Mouse (Mus musculus): ENCODE results near the gene Gm10100. TPM values are rescaled to one million over a fixed set of nuclear protein-coding genes. Genes with fewer than 3 reads are reported as not detected.
A peak's percentile ranks its signal among the peaks of the same experiment; 100 is the strongest.
"Not testable (repeated sequence)": the region's sequence is repeated elsewhere in the genome, so short reads cannot be mapped to it uniquely, and the experiment has no call there.

Gene Gm10100
- polyA plus RNA-seq, 1 experiment from 2014 or later, result not detected

GRCm38 (mm10) chr10:77724855-77725254 lies 1.4 kb upstream of the Gm10100 start:
- no peak overlapping the region for H3K4me3 ChIP-seq (ENCODE audit: low read depth, low read length)
- H3K27me3 ChIP-seq (replicated peaks; ENCODE audit: insufficient read depth, low read length), result no peaks in the 10 kb centered on the region
- no peaks in the 10 kb centered on the region for H3K36me3 ChIP-seq (ENCODE audit: insufficient read depth, low read length)
- no peaks in the 10 kb centered on the region for H3K9me3 ChIP-seq (ENCODE audit: low read length)
- ATAC-seq (no peak), DNase-seq (ENCODE audit: low spot score) (no peak)
- no peak overlapping the region for H3K4me2 ChIP-seq (replicated peaks; ENCODE audit: low read depth, low read length)
- H3K9ac ChIP-seq (replicated peaks; ENCODE audit: low read depth), result no peak overlapping the region
- H3K27ac ChIP-seq (ENCODE audit: low read length), result no peak overlapping the region
- 70% methylated on average over 8 of the region's 8 CpGs for WGBS
- TF ChIP-seq CTCF (IDR thresholded peaks at IDR 0.05) (peak; percentile 7; the same call in 1 of the 2 replicates), EP300 (IDR thresholded peaks at IDR 0.05) (no peak)
- no peaks in the 10 kb centered on the region for H3K4me1 ChIP-seq (ENCODE audit: insufficient read depth, low read depth, low read length)

GRCm38 (mm10) chr10:77728280-77728679 lies 2.0 kb downstream of the Gm10100 start:
- no peak overlapping the region for H3K4me2 ChIP-seq (replicated peaks; ENCODE audit: low read depth, low read length)
- no peaks in the 10 kb centered on the region for H3K36me3 ChIP-seq (ENCODE audit: insufficient read depth, low read length)
- no peak for ATAC-seq
- 47% methylated on average over 4 of the region's 4 CpGs for WGBS
- H3K4me3 ChIP-seq (ENCODE audit: low read depth, low read length), result no peak overlapping the region
- H3K27ac ChIP-seq (ENCODE audit: low read length), result no peak overlapping the region
- H3K9ac ChIP-seq (replicated peaks; ENCODE audit: low read depth), result no peak overlapping the region
- no peaks in the 10 kb centered on the region for H3K4me1 ChIP-seq (ENCODE audit: insufficient read depth, low read depth, low read length)
- no peak for DNase-seq (ENCODE audit: low spot score)
- no peaks in the 10 kb centered on the region for H3K27me3 ChIP-seq (replicated peaks; ENCODE audit: insufficient read depth, low read length)
- TF ChIP-seq EP300 (IDR thresholded peaks at IDR 0.05) (no peak), CTCF (IDR thresholded peaks at IDR 0.05) (0 out of 2 replicates have a peak, but pooled peaks have one; percentile 4)
- H3K9me3 ChIP-seq (ENCODE audit: low read length), result no peaks in the 10 kb centered on the region

GRCm38 (mm10) chr10:77729241-77729640 lies 3.0 kb downstream of the Gm10100 start:
- DNase-seq (ENCODE audit: low spot score), result no peak
- H3K27ac ChIP-seq (ENCODE audit: low read length), result no peak overlapping the region
- no peaks in the 10 kb centered on the region for H3K4me1 ChIP-seq (ENCODE audit: insufficient read depth, low read depth, low read length)
- no peak overlapping the region for H3K9ac ChIP-seq (replicated peaks; ENCODE audit: low read depth)
- no peaks in the 10 kb centered on the region for H3K36me3 ChIP-seq (ENCODE audit: insufficient read depth, low read length)
- H3K27me3 ChIP-seq (replicated peaks; ENCODE audit: insufficient read depth, low read length), result no peaks in the 10 kb centered on the region
- no peak overlapping the region for H3K4me3 ChIP-seq (ENCODE audit: low read depth, low read length)
- 31% methylated on average over 4 of the region's 4 CpGs for WGBS
- no peaks in the 10 kb centered on the region for H3K9me3 ChIP-seq (ENCODE audit: low read length)
- H3K4me2 ChIP-seq (replicated peaks; ENCODE audit: low read depth, low read length), result no peak overlapping the region
- no peak for ATAC-seq
- peak; percentile 49 for TF ChIP-seq CTCF (IDR thresholded peaks at IDR 0.05)
- no peak for TF ChIP-seq EP300 (IDR thresholded peaks at IDR 0.05)

- 86% methylated on average over 1 of the region's 1 CpGs for WGBS
These were observed 9.6 kb downstream of the Gm10100 start for GRCm38 (mm10) chr10:77735928-77736327.

GRCm38 (mm10) chr10:77738929-77739328 lies 12.6 kb downstream of the Gm10100 start:
- no peak overlapping the region for H3K9ac ChIP-seq (replicated peaks; ENCODE audit: low read depth)
- WGBS, result 82% methylated on average over 4 of the region's 4 CpGs
- H3K36me3 ChIP-seq (ENCODE audit: insufficient read depth, low read length), result no peaks in the 10 kb centered on the region
- no peaks in the 10 kb centered on the region for H3K27me3 ChIP-seq (replicated peaks; ENCODE audit: insufficient read depth, low read length)
- ATAC-seq (no peak), DNase-seq (ENCODE audit: low spot score) (no peak)
- H3K4me3 ChIP-seq (ENCODE audit: low read depth, low read length), result no peak overlapping the region
- H3K4me1 ChIP-seq (ENCODE audit: insufficient read depth, low read depth, low read length), result no peaks in the 10 kb centered on the region
- H3K4me2 ChIP-seq (replicated peaks; ENCODE audit: low read depth, low read length), result no peak overlapping the region
- no peaks in the 10 kb centered on the region for H3K9me3 ChIP-seq (ENCODE audit: low read length)
- H3K27ac ChIP-seq (ENCODE audit: low read length), result no peak overlapping the region
- TF ChIP-seq CTCF (IDR thresholded peaks at IDR 0.05) (no peak), EP300 (IDR thresholded peaks at IDR 0.05) (no peak)

More at GRCm38 (mm10) chr10:77735928-77736327, 9.6 kb downstream of the Gm10100 start:
- Histone ChIP-seq H3K9ac (replicated peaks; ENCODE audit: low read depth) (no peak overlapping the region), H3K4me3 (ENCODE audit: low read depth, low read length) (no peak overlapping the region), H3K4me2 (replicated peaks; ENCODE audit: low read depth, low read length) (no peak overlapping the region), H3K4me1 (ENCODE audit: insufficient read depth, low read depth, low read length) (no peaks in the 10 kb centered on the region), H3K27me3 (replicated peaks; ENCODE audit: insufficient read depth, low read length) (no peaks in the 10 kb centered on the region), H3K36me3 (ENCODE audit: insufficient read depth, low read length) (no peaks in the 10 kb centered on the region), H3K9me3 (ENCODE audit: low read length) (no peaks in the 10 kb centered on the region), H3K27ac (ENCODE audit: low read length) (no peak overlapping the region)
- no peak for DNase-seq (ENCODE audit: low spot score)
- ATAC-seq, result no peak
- no peak for TF ChIP-seq EP300 (IDR thresholded peaks at IDR 0.05)
- no peak for TF ChIP-seq CTCF (IDR thresholded peaks at IDR 0.05)

GRCm38 (mm10) chr10:77741924-77742688 lies 15.8 kb downstream of the Gm10100 start, which contains the start of gene Gm18596:
TSS of gene Gm18596 (minus strand) at chr10:77742638.
- DNase-seq (ENCODE audit: low spot score); ATAC-seq; H3K27me3 ChIP-seq (replicated peaks; ENCODE audit: insufficient read depth, low read length); H3K4me2 ChIP-seq (replicated peaks; ENCODE audit: low read depth, low read length); H3K36me3 ChIP-seq (ENCODE audit: insufficient read depth, low read length); H3K27ac ChIP-seq (ENCODE audit: low read length); H3K4me1 ChIP-seq (ENCODE audit: insufficient read depth, low read depth, low read length); H3K9ac ChIP-seq (replicated peaks; ENCODE audit: low read depth); H3K4me3 ChIP-seq (ENCODE audit: low read depth, low read length); H3K9me3 ChIP-seq (ENCODE audit: low read length): not testable (repeated sequence)
- 47% methylated on average over 3 of the region's 5 CpGs for WGBS

GRCm38 (mm10) chr10:77750686-77751085 lies 24.4 kb downstream of the Gm10100 start:
- WGBS, result 82% methylated on average over 1 of the region's 1 CpGs
- not testable (repeated sequence) for H3K9me3 ChIP-seq (ENCODE audit: low read length); H3K4me2 ChIP-seq (replicated peaks; ENCODE audit: low read depth, low read length); H3K9ac ChIP-seq (replicated peaks; ENCODE audit: low read depth); H3K4me3 ChIP-seq (ENCODE audit: low read depth, low read length); H3K4me1 ChIP-seq (ENCODE audit: insufficient read depth, low read depth, low read length); H3K27ac ChIP-seq (ENCODE audit: low read length); DNase-seq (ENCODE audit: low spot score); H3K27me3 ChIP-seq (replicated peaks; ENCODE audit: insufficient read depth, low read length); H3K36me3 ChIP-seq (ENCODE audit: insufficient read depth, low read length); ATAC-seq

GRCm38 (mm10) chr10:77751254-77751653 lies 25.0 kb downstream of the Gm10100 start, which contains the start of gene Gm9736:
TSS of gene Gm9736 (minus strand) at chr10:77751354.
- H3K4me2 ChIP-seq (replicated peaks; ENCODE audit: low read depth, low read length); ATAC-seq; H3K27me3 ChIP-seq (replicated peaks; ENCODE audit: insufficient read depth, low read length); H3K36me3 ChIP-seq (ENCODE audit: insufficient read depth, low read length); DNase-seq (ENCODE audit: low spot score); H3K4me3 ChIP-seq (ENCODE audit: low read depth, low read length); H3K9me3 ChIP-seq (ENCODE audit: low read length); H3K9ac ChIP-seq (replicated peaks; ENCODE audit: low read depth); H3K27ac ChIP-seq (ENCODE audit: low read length); H3K4me1 ChIP-seq (ENCODE audit: insufficient read depth, low read depth, low read length): not testable (repeated sequence)
- 67% methylated on average over 1 of the region's 1 CpGs for WGBS
